Mouse (Mus musculus): Measurements from ENCODE around the gene Elmo1. TPM values are rescaled to one million over a fixed set of nuclear protein-coding genes. Genes with fewer than 3 reads are reported as not detected.

Elmo1 gene
- total and polyA plus RNA-seq, 3 experiments: 23.1 to 50.2 (median 32.2) TPM

DNA sequence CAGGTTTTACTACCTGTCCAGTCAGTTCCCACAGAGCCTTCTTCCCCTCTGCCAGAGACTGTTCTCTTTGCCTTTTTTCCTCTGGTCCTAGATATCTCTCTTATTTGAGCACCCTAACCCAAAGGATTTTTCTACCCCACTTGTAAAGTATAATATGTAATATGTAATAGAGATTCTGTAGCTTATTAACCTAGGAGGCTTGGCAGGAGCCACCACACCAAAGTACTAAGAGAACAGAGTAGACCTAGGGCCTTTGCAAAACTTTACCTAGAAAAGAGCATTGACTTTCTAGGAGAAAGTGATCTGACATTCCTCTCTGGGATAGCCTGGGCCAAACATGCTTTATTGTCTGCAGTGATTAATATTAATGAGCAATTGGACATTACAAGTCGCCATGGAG is 433.3 kb downstream of the Elmo1 start:
- no peak for TF ChIP-seq SMC3 (IDR thresholded peaks at IDR 0.05; ENCODE audit: low read depth, low read length)
- TF ChIP-seq POLR2A (IDR thresholded peaks at IDR 0.05; ENCODE audit: low read depth, low read length): no peak
- TF ChIP-seq USF2 (conservative IDR thresholded peaks at IDR 0.05; ENCODE audit: low read depth, low read length): no peak
- no peak for TF ChIP-seq JUND (conservative IDR thresholded peaks at IDR 0.05; ENCODE audit: low read depth, low read length)
- no peak for TF ChIP-seq EP300 (IDR thresholded peaks at IDR 0.05; ENCODE audit: low read length)
- Histone ChIP-seq H3K9ac (ENCODE audit: insufficient read depth, low read depth) (no peak overlapping the region), H3K79me2 (replicated peaks; ENCODE audit: control insufficient read depth, extremely low read depth, insufficient read depth, poor library complexity, severe bottlenecking) (no peaks in the 10 kb centered on the region), H3K36me3 (replicated peaks in 1 of 2; ENCODE audit: control insufficient read depth in 1 of 2, insufficient read depth in 1 of 2, low read length in 1 of 2) (peaks cover 0 to 54% of the 10 kb centered on the region in 2 experiments), H3K9me3 (replicated peaks; ENCODE audit: low read length) (no peaks in the 10 kb centered on the region), H3K27ac (ENCODE audit: insufficient read depth, low read depth) (no peak overlapping the region), H3K4me3 (replicated peaks in 1 of 3; ENCODE audit: low read depth in 2 of 3, low read length in 2 of 3, poor library complexity in 1 of 3) (no peak overlapping the region), H3K27me3 (replicated peaks) (no peaks in the 10 kb centered on the region), H3K4me1 (ENCODE audit: control insufficient read depth in 1 of 2, insufficient read depth in 2 of 2) (peaks cover 0 to 22% of the 10 kb centered on the region in 2 experiments; a peak in 2 of 4 replicates), H3K4me2 (ENCODE audit: insufficient read depth, low read depth, poor library complexity, severe bottlenecking) (no peak overlapping the region)
- in situ Hi-C loops (cut with MboI; ENCODE audit: low pct_ligation_motif_present, low pct_unique_long_range_greater_than_20kb, low sequenced_read_pairs) (no loop called here), dilution Hi-C loops (cut with MboI; ENCODE audit: extremely low pct_ligation_motif_present, extremely low pct_unique_long_range_greater_than_20kb, low sequenced_read_pairs) (no loop called here)
- no peak for DNase-seq (ENCODE audit: extremely low read depth)

DNA sequence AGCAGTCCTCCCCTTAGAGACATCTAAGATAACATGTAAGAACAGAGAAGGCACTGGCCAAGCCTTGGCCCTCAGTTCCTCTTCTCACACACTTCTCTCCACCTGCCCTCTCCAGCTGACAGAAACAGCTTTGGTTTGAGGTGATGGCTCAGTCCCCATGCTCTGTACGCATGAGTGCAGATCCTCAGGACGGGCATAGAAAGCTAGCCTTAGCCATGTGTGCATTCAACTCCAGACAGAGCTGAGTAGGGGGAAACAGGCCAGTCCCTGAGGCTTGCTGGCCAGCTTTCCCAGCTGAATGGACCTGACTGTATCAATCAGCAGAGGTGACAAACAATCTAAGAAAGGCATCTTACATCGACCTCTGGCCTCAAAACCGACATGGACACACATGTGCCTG is 435.4 kb downstream of the Elmo1 start:
- no peak overlapping the region for H3K4me3 ChIP-seq (replicated peaks in 1 of 3; ENCODE audit: low read depth in 2 of 3, low read length in 2 of 3, poor library complexity in 1 of 3)
- TF ChIP-seq CHD1 (IDR thresholded peaks at IDR 0.05; ENCODE audit: low read depth, low read length): no peak
- no peak for TF ChIP-seq MYC (IDR thresholded peaks at IDR 0.05; ENCODE audit: low read depth, low read length)
- no peak for TF ChIP-seq POLR2A (IDR thresholded peaks at IDR 0.05; ENCODE audit: low read depth, low read length)
- TF ChIP-seq CTCF (conservative IDR thresholded peaks at IDR 0.05 in 1 of 2, IDR thresholded peaks at IDR 0.05 in 1 of 2; ENCODE audit: low read depth in 2 of 2, low read length in 2 of 2): no peak
- no peak for TF ChIP-seq BHLHE40 (IDR thresholded peaks at IDR 0.05; ENCODE audit: low read depth, low read length)
- TF ChIP-seq JUND (conservative IDR thresholded peaks at IDR 0.05; ENCODE audit: low read depth, low read length): no peak
- TF ChIP-seq E2F4 (IDR thresholded peaks at IDR 0.05; ENCODE audit: insufficient replicate concordance, low read depth, low read length): no peak
- no peak for TF ChIP-seq ZNF384 (IDR thresholded peaks at IDR 0.05; ENCODE audit: low read depth, low read length)
- TF ChIP-seq HCFC1 (IDR thresholded peaks at IDR 0.05; ENCODE audit: low read depth, low read length): no peak
- no peak for TF ChIP-seq ZKSCAN1 (IDR thresholded peaks at IDR 0.05; ENCODE audit: borderline replicate concordance, low read depth, low read length)
- no peak for TF ChIP-seq MAFK (IDR thresholded peaks at IDR 0.05; ENCODE audit: insufficient replicate concordance, low read length)
- no peak for TF ChIP-seq TCF12 (IDR thresholded peaks at IDR 0.05; ENCODE audit: low read depth, low read length)
- no peak for TF ChIP-seq ETS1 (conservative IDR thresholded peaks at IDR 0.05; ENCODE audit: low read depth, low read length)
- no peak for TF ChIP-seq EP300 (IDR thresholded peaks at IDR 0.05; ENCODE audit: low read length)
- no peak for TF ChIP-seq NRF1 (IDR thresholded peaks at IDR 0.05; ENCODE audit: low read depth, low read length)
- no peaks in the 10 kb centered on the region for H3K27me3 ChIP-seq (replicated peaks)
- no peaks in the 10 kb centered on the region for H3K9me3 ChIP-seq (replicated peaks; ENCODE audit: low read length)
- peak; percentile 17 for DNase-seq (ENCODE audit: extremely low read depth)
- no peak overlapping the region for H3K4me2 ChIP-seq (ENCODE audit: insufficient read depth, low read depth, poor library complexity, severe bottlenecking)
- H3K4me1 ChIP-seq (ENCODE audit: control insufficient read depth in 1 of 2, insufficient read depth in 2 of 2): peaks cover 0 to 22% of the 10 kb centered on the region in 2 experiments; a peak in 2 of 4 replicates
- H3K36me3 ChIP-seq (replicated peaks in 1 of 2; ENCODE audit: control insufficient read depth in 1 of 2, insufficient read depth in 1 of 2, low read length in 1 of 2): peaks cover 0 to 51% of the 10 kb centered on the region in 2 experiments
- no peaks in the 10 kb centered on the region for H3K79me2 ChIP-seq (replicated peaks; ENCODE audit: control insufficient read depth, extremely low read depth, insufficient read depth, poor library complexity, severe bottlenecking)
- H3K9ac ChIP-seq (ENCODE audit: insufficient read depth, low read depth): no peak overlapping the region
- in situ Hi-C loops (cut with MboI; ENCODE audit: low pct_ligation_motif_present, low pct_unique_long_range_greater_than_20kb, low sequenced_read_pairs) (no loop called here), dilution Hi-C loops (cut with MboI; ENCODE audit: extremely low pct_ligation_motif_present, extremely low pct_unique_long_range_greater_than_20kb, low sequenced_read_pairs) (no loop called here)
- no peak overlapping the region for H3K27ac ChIP-seq (ENCODE audit: insufficient read depth, low read depth)
